Mouse (Mus musculus): ENCODE measurements around the gene Sct. TPM values are rescaled to one million over a fixed set of nuclear protein-coding genes. Genes with fewer than 3 reads are reported as not detected.

Sct gene
- total RNA-seq (2023): not detected in 4 replicates

GRCm38 (mm10) chr7:141278766-141279590, at the start of gene Sct:
TSS of gene Sct (minus strand) at chr7:141279133.

GRCm38 (mm10) chr7:141327469-141328372, 48.8 kb upstream of the Sct start, which contains the start of the genes Deaf1 and Tmem80:
TSS of gene Deaf1 (minus strand) at chr7:141327690.
TSS of gene Tmem80 (plus strand) at chr7:141327739.

GRCm38 (mm10) chr7:141291921-141292582, 13.1 kb upstream of the Sct start, which contains the start of gene Drd4:
TSS of gene Drd4 (plus strand) at chr7:141292006.

DNA sequence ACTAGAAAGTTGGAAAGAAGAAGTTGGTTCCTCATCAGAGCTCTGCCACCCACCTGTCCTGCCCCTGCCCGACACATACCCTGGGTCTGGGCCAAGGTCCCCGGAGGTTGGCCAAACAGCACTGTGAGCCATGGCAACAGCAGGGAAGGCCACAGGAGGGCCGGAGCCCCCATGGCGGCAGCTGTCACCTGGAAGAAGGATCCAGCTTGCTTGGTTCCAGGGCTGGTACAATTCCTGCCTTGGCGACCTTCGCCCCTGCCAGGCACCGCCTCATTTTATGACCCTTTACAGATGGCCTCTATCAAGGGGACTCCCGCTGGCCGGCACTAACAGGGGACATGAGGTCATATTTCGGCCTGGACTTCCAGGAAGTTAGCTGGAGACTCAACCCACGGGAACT, 2.4 kb downstream of the Sct start, which contains the start of gene Cdhr5:
TSS of gene Cdhr5 (minus strand) at position 241 of the 400 bp plus-strand sequence.

DNA sequence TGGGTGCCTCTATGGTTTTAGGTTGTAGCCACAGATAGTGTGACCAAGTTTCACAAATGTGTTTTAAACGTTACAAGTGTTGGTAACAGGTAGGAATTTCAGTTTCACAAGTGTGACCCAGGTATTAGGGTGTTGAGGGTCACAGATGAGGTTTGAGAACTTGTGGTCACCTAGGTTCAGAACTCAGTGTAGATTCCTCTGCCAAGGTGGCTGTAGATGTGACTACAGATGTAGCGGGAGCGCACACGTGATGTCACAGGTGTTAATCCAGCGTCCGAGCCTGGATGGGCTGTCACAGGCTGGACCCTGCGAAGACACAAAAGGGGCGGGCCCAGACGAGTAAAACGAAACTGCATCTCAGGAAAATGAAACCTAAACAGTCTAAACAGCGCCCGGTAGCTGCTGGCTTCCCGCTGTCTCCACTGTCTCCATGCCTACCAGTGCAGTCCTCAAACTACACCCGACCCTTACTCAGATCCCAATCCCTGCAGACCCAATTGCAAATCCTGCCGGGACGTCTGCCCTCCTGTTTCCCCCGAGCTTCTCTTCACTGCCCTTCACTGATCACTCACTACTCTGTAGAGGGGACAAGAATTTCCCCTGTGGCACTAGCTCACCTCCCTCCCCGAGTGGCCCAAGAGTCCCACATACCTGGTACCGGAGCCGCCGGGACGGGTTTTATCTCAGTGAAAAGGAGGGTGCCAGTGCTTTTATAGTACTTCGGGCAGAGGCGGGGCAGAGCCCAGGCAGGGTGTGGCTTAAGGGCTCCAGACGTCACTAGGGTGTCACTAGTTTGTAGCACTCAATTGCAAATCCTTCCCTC, 13.0 kb downstream of the Sct start, which contains the start of gene Irf7:
TSS of gene Irf7 (minus strand) at position 743 of the 823 bp plus-strand sequence.

Other genes with a start within 250 kb of the Sct start
- gene B4galnt4, start 218.0 kb downstream of the Sct start, total RNA-seq (2023): not detected in 4 replicates
- gene Pkp3, start 200.9 kb downstream of the Sct start, total RNA-seq (2023): 21.8 to 29.7 TPM (median 25.9 TPM) in 4 replicates
- gene Sigirr, start 178.6 kb downstream of the Sct start, total RNA-seq (2023): 32.1 to 49.7 TPM (median 39.6 TPM) in 4 replicates
- not detected in 4 replicates for gene Ano9, start 161.3 kb downstream of the Sct start, total RNA-seq (2023)
- gene Ptdss2, start 156.8 kb downstream of the Sct start, total RNA-seq (2023): 8.0 to 9.8 TPM (median 9.4 TPM) in 4 replicates
- 61.9 to 82.6 TPM (median 69.3 TPM) in 4 replicates for gene Rnh1, start 106.3 kb downstream of the Sct start, total RNA-seq (2023)
- 23.0 to 30.6 TPM (median 27.5 TPM) in 4 replicates for gene Hras, start 85.1 kb downstream of the Sct start, total RNA-seq (2023)
- 6.4 to 9.6 TPM (median 7.2 TPM) in 4 replicates for gene Lrrc56, start 85.0 kb downstream of the Sct start, total RNA-seq (2023)
- gene Lmntd2, start 65.1 kb downstream of the Sct start, total RNA-seq (2023): 3.9 to 5.0 TPM (median 4.8 TPM) in 4 replicates
- 8.9 to 16.1 TPM (median 13.3 TPM) in 4 replicates for gene Rassf7, start 63.3 kb downstream of the Sct start, total RNA-seq (2023)
- gene Phrf1, start 50.3 kb downstream of the Sct start, total RNA-seq (2023): 147 to 159 TPM (median 152 TPM) in 4 replicates
- 33.8 to 42.4 TPM (median 37.0 TPM) in 4 replicates for gene Irf7, start 12.7 kb downstream of the Sct start, total RNA-seq (2023)
- gene Cdhr5, start 2.3 kb downstream of the Sct start, total RNA-seq (2023): not detected in 4 replicates
- not detected in 4 replicates for gene Drd4, start 12.9 kb upstream of the Sct start, total RNA-seq (2023)
- gene Deaf1, start 48.6 kb upstream of the Sct start, total RNA-seq (2023): 33.5 to 54.6 TPM (median 42.7 TPM) in 4 replicates
- gene Tmem80, start 48.6 kb upstream of the Sct start, total RNA-seq (2023): 15.2 to 22.8 TPM (median 16.4 TPM) in 4 replicates
- gene Eps8l2, start 59.7 kb upstream of the Sct start, total RNA-seq (2023): 1.0 to 1.3 TPM in 2 of 4 replicates, not detected in the others
- 130 to 142 TPM (median 131 TPM) in 4 replicates for gene Taldo1, start 113.1 kb upstream of the Sct start, total RNA-seq (2023)
- 31.5 to 40.0 TPM (median 35.3 TPM) in 4 replicates for gene Gatd1, start 135.0 kb upstream of the Sct start, total RNA-seq (2023)
- gene Cend1, start 150.4 kb upstream of the Sct start, total RNA-seq (2023): not detected in 4 replicates
- gene Slc25a22, start 158.8 kb upstream of the Sct start, total RNA-seq (2023): 37.9 to 49.5 TPM (median 44.6 TPM) in 4 replicates
- 6.9 to 9.3 TPM (median 7.8 TPM) in 4 replicates for gene Pidd1, start 164.9 kb upstream of the Sct start, total RNA-seq (2023)
- gene Rplp2, start 168.2 kb upstream of the Sct start, total RNA-seq (2023): 2,356 to 2,462 TPM (median 2,431 TPM) in 4 replicates
- 48.4 to 57.9 TPM (median 51.2 TPM) in 4 replicates for gene Pnpla2, start 176.1 kb upstream of the Sct start, total RNA-seq (2023)
- gene Cracr2b, start 182.0 kb upstream of the Sct start, total RNA-seq (2023): not detected in 4 replicates
- gene Cd151, start 188.3 kb upstream of the Sct start, total RNA-seq (2023): 11.2 to 13.1 TPM (median 12.1 TPM) in 4 replicates
- 14.1 to 17.7 TPM (median 14.9 TPM) in 4 replicates for gene Polr2l, start 196.0 kb upstream of the Sct start, total RNA-seq (2023)
- 1.0 to 2.8 TPM (median 1.1 TPM) in 4 replicates for gene Tspan4, start 196.1 kb upstream of the Sct start, total RNA-seq (2023)

Data from B cell, adult 62 days (primary cell).